ENCODE assay signal across 8 mouse cellular contexts in the genomic region with DNA sequence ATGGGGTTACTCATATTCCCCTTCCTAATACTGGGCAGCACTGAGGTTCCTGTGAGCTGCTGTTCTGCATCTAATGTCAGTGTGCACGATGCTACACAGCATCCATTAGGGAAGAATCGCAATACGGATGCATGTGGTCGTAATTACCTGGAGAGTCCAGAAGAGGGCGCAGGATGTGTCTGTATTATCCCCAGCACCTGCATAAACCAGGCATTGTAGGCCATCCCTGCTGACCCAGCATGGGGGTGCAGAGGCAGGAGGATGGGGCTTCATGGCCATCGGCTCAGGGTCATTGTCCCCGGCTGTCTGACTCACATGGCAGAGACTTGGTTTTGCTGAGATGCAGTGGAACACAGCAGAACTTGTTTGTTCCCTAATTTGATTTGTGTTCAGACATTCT. TPM values are rescaled to one million over a fixed set of nuclear protein-coding genes. Genes with fewer than 3 reads are reported as not detected.
A peak's percentile ranks its signal among the peaks of the same experiment; 100 is the strongest.
DNase-seq lines count a peak whose midpoint lies in the region; ATAC-seq and TF ChIP-seq lines count a peak whose summit lies in the region.

No protein-coding gene starts in this region.

- peaks cover 8% of the 10 kb centered on the region for H3K4me1 ChIP-seq in lung, embryonic 14.5 days (ENCODE audit: insufficient read depth)

- 20% methylated on average over 7 of the region's 7 CpGs for WGBS in lung, embryonic 14.5 days

- H3K27me3 ChIP-seq in lung, embryonic 14.5 days (ENCODE audit: insufficient read depth, low read length), result no peaks in the 10 kb centered on the region

- H3K4me2 ChIP-seq in lung, embryonic 14.5 days, result no peak overlapping the region

- H3K9ac ChIP-seq in lung, embryonic 14.5 days, result no peak overlapping the region

- DNase-seq in A20 (ENCODE audit: low read depth, low spot score) (peak; percentile 74), MN1 (ENCODE audit: low spot score) (peak; percentile 94)
- DNase-seq in cerebellum, postnatal 25 days, result peak; percentile 79 to 87
- DNase-seq in gastrocnemius, postnatal 14 days, result peak; percentile 61
- DNase-seq in kidney, postnatal 4 days, result peak; percentile 79 to 86
- DNase-seq in lung, embryonic 14.5 days, result peak; percentile 88
- peak; percentile 65 for DNase-seq in ovary, postnatal 36 days (ENCODE audit: low spot score)
- peak; percentile 77 for DNase-seq in thymus, postnatal 4 days

- intact Hi-C loops in gastrocnemius, postnatal 14 days (cut with DNase I; ENCODE audit: low total_unique reads), result loop anchor here (2.0 kb wide), 1 partner anchor 66 kb away; no protein-coding TSS in a partner anchor

- H3K4me3 ChIP-seq in lung, embryonic 14.5 days (ENCODE audit: low read depth, low read length), result no peak overlapping the region

- no peak for ATAC-seq in lung, embryonic 14.5 days (ENCODE audit: insufficient read depth)

- TF ChIP-seq CTCF in lung, embryonic 14.5 days (IDR thresholded peaks at IDR 0.05; ENCODE audit: low read depth), result peak; percentile 92

- H3K9me3 ChIP-seq in lung, embryonic 14.5 days (ENCODE audit: low read depth, low read length), result no peaks in the 10 kb centered on the region

- H3K36me3 ChIP-seq in lung, embryonic 14.5 days (ENCODE audit: insufficient read depth), result peaks cover 27% of the 10 kb centered on the region

- no peak overlapping the region for H3K27ac ChIP-seq in lung, embryonic 14.5 days (ENCODE audit: low read depth)

RNA-seq across cellular contexts. Expression of a gene that starts 3.6 kb away (rescaled TPM):
- 100 to 1,000 TPM; 480 to 609 TPM for total RNA-seq in gastrocnemius, postnatal 14 days (2021)
- polyA plus RNA-seq in lung, embryonic 14.5 days (2014; fragmentation: Nextera tagmentation; extraction: Ambion mirVana), result 382 and 392 TPM in 2 replicates

RNA-seq across cellular contexts. Expression of a gene that starts 22.1 kb away (rescaled TPM):
- 10 to 100 TPM; 16.1 to 17.0 TPM for total RNA-seq in gastrocnemius, postnatal 14 days (2021)
- 34.0 and 37.2 TPM in 2 replicates for polyA plus RNA-seq in lung, embryonic 14.5 days (2014; fragmentation: Nextera tagmentation; extraction: Ambion mirVana)

RNA-seq across cellular contexts. Expression of a gene that starts 45.6 kb away (rescaled TPM):
- 10 to 100 TPM; 33.9 to 47.3 TPM for total RNA-seq in gastrocnemius, postnatal 14 days (2021)
- polyA plus RNA-seq in lung, embryonic 14.5 days (2014; fragmentation: Nextera tagmentation; extraction: Ambion mirVana), result 517 and 566 TPM in 2 replicates

RNA-seq across cellular contexts. Expression of a gene that starts 58.5 kb away (rescaled TPM):
- 100 to 1,000 TPM; 101 to 150 TPM for total RNA-seq in gastrocnemius, postnatal 14 days (2021)
- 1.1 and 1.8 TPM in 2 replicates for polyA plus RNA-seq in lung, embryonic 14.5 days (2014; fragmentation: Nextera tagmentation; extraction: Ambion mirVana)
